ENCODE assay signal across 20 mouse cellular contexts in genomic region chr8:120018379-120018778, GRCm38 (mm10).
"Had no signal": no experiment of that assay in that cellular context is flagged by ENCODE, and none has a peak within 500 bp of the region (broad histone marks: within the 10 kb centered on the region; RNA-seq: fewer than 3 reads in every experiment).

No protein-coding gene starts in this region.

- H3K4me2 ChIP-seq: heart, embryonic 11.5 days; heart, embryonic 13.5 days; heart, embryonic 15.5 days; hindbrain, embryonic 13.5 days; hindbrain, embryonic 15.5 days; limb, embryonic 13.5 days; limb, embryonic 15.5 days; liver, embryonic 12.5 days had no signal

- H3K9me3 ChIP-seq: heart, embryonic 13.5 days; heart, embryonic 15.5 days; hindbrain, embryonic 13.5 days; hindbrain, embryonic 15.5 days; limb, embryonic 13.5 days; limb, embryonic 15.5 days; liver, embryonic 12.5 days had no signal

- ATAC-seq: intestine, embryonic 16.5 days; liver, embryonic 12.5 days had no signal

- H3K27ac ChIP-seq: heart, adult 2 months; heart, embryonic 13.5 days; heart, embryonic 15.5 days; hindbrain, embryonic 13.5 days; hindbrain, embryonic 15.5 days; limb, embryonic 13.5 days; limb, embryonic 15.5 days; liver, embryonic 12.5 days; liver, embryonic 14.5 days had no signal

- H3K36me3 ChIP-seq: heart, embryonic 13.5 days; heart, embryonic 15.5 days; hindbrain, embryonic 13.5 days; hindbrain, embryonic 15.5 days; limb, embryonic 13.5 days; limb, embryonic 15.5 days; liver, embryonic 12.5 days had no signal

- H3K4me1 ChIP-seq: hindbrain, embryonic 15.5 days had no signal

- DNase-seq: gastrocnemius, postnatal 14 days; gastrocnemius, postnatal 36 days; heart, adult 11 months; heart, adult 2 months; heart, postnatal 14 days; heart, postnatal 36 days; kidney, postnatal 10 days; layer of hippocampus, adult 9-11 months; layer of hippocampus, postnatal 36 days; left cerebral cortex, postnatal 4 days had no signal

- H3K9ac ChIP-seq: heart, embryonic 13.5 days; heart, embryonic 15.5 days; hindbrain, embryonic 13.5 days; hindbrain, embryonic 15.5 days; limb, embryonic 13.5 days; limb, embryonic 15.5 days; liver, embryonic 12.5 days; liver, embryonic 14.5 days had no signal

- H3K27me3 ChIP-seq: hindbrain, embryonic 15.5 days; limb, embryonic 13.5 days; limb, embryonic 15.5 days had no signal

- H3K4me3 ChIP-seq: heart, adult 2 months; heart, embryonic 13.5 days; heart, embryonic 15.5 days; hindbrain, embryonic 13.5 days; hindbrain, embryonic 15.5 days; limb, embryonic 13.5 days; limb, embryonic 15.5 days; liver, embryonic 12.5 days had no signal
